Mouse (Mus musculus) spleen, adult 2 months (tissue): ENCODE results near the gene Ccdc167.

Experiments used
- CTCF ChIP-seq: fragments of 200-500 bp; IDR thresholded peaks from 2 replicates; pipeline ENCODE4 v1.5.1; 2011; ENCODE audit warnings: mild to moderate bottlenecking, inconsistent platforms; ENCODE audit not compliant: insufficient read depth, insufficient read length, insufficient replicate concordance; ENCODE audit errors: extremely low read depth
- POLR2A ChIP-seq: fragments of 200-500 bp; IDR thresholded peaks from 2 replicates; pipeline ENCODE4 v1.6.1; 2011; ENCODE audit warnings: low read depth, low read length, inconsistent platforms

DNA sequence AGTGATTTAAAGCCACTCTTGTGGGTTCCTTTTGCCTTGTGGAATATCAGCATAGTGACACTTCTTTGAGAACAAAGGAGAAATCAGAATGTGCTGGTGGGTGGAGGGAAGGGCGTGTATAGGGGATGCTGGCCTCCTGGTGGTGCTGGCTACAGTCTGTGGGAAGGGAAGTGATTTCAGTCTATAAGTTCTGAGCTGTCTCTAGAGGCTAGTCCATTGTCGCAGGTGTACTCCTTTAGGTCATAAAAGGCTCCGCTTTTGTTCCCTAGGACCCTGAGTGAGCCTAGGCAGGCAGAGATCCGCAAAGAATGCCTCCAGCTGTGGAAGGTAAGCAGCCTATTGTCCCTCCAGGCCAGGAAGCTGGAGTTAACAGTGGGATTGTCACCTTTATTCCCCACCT lies 22.3 kb downstream of the Ccdc167 start:
- TF ChIP-seq CTCF (no peak), POLR2A (no peak)
